Mouse (Mus musculus): ENCODE results near the gene Lhfp.

DNA sequence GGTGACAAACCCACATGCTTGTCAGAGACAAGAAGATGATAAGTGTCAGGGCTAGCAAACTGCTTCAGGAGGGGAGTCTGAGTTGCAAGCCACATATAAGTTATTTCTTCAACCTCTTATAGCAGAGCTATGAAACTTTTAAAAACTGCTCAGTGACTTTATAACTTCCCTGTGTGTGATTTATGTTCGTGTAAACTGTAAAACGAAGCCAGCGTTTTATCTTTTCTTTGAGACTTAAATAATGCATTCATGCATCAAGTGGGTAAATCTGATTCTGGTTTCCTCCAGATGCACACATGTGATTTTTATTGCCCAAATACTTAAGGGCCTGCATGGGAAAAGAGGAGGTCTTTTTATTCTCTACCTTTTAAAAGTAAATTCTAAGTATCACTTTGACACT lies 161.4 kb downstream of the Lhfp start:
- no peak for TF ChIP-seq CTCF (IDR thresholded peaks at IDR 0.05; ENCODE audit: low read depth)
- no peak for TF ChIP-seq EP300 (optimal IDR thresholded peaks at IDR 0.05)
